Mouse (Mus musculus) monocyte, adult 2 months (primary cell): ENCODE results near the gene Hdac4.
A peak's percentile ranks its signal among the peaks of the same experiment; 100 is the strongest.

Source experiments
- DNase-seq, 2 experiments: peaks; one replicate each; pipeline ENCODE4 v3.0.0; 2022; ENCODE audit warnings: low spot score in 2 of 2, low read depth in 1 of 2

Gene Hdac4

GRCm38 (mm10) chr1:92195360-92196149, at the start of gene Hdac4:
Gene Hdac4 (minus strand): TSS chr1:92195699.
- no peak for DNase-seq

- DNase-seq: no peak
Measured at GRCm38 (mm10) chr1:92243549-92243948, 48.0 kb upstream of the Hdac4 start.

- no peak for DNase-seq
Measured at GRCm38 (mm10) chr1:92240072-92240471, 44.6 kb upstream of the Hdac4 start.

- no peak for DNase-seq
Measured at GRCm38 (mm10) chr1:92235600-92235999, 40.1 kb upstream of the Hdac4 start.

- DNase-seq: peak; percentile 23 to 58
Measured at GRCm38 (mm10) chr1:92225297-92225696, 29.8 kb upstream of the Hdac4 start.

- no peak for DNase-seq
Measured at GRCm38 (mm10) chr1:92223956-92224891, 28.7 kb upstream of the Hdac4 start.

- peak; percentile 68 to 69 for DNase-seq
Measured at GRCm38 (mm10) chr1:92216710-92217109, 21.2 kb upstream of the Hdac4 start.

GRCm38 (mm10) chr1:92215996-92216630, 20.6 kb upstream of the Hdac4 start:
- no peak for DNase-seq

GRCm38 (mm10) chr1:92215131-92215638, 19.7 kb upstream of the Hdac4 start:
- DNase-seq: no peak

GRCm38 (mm10) chr1:92212003-92212750, 16.7 kb upstream of the Hdac4 start:
- no peak for DNase-seq

- DNase-seq: no peak
Measured at GRCm38 (mm10) chr1:92202639-92203352, 7.3 kb upstream of the Hdac4 start.

GRCm38 (mm10) chr1:92190463-92190862, 5.0 kb downstream of the Hdac4 start:
- DNase-seq: no peak

- DNase-seq: no peak
Measured at GRCm38 (mm10) chr1:92187137-92187536, 8.4 kb downstream of the Hdac4 start.

- DNase-seq: no peak
Measured at GRCm38 (mm10) chr1:92184600-92184999, 10.9 kb downstream of the Hdac4 start.

GRCm38 (mm10) chr1:92183101-92183790, 12.3 kb downstream of the Hdac4 start:
- no peak for DNase-seq

GRCm38 (mm10) chr1:92181970-92182369, 13.5 kb downstream of the Hdac4 start:
- DNase-seq: no peak

GRCm38 (mm10) chr1:92180141-92181137, 15.1 kb downstream of the Hdac4 start:
- DNase-seq: peak; percentile 99 to 100

GRCm38 (mm10) chr1:92179489-92180006, 16.0 kb downstream of the Hdac4 start:
- no peak for DNase-seq
